Mouse (Mus musculus): ENCODE measurements around the gene Gldn. TPM values are rescaled to one million over a fixed set of nuclear protein-coding genes. Genes with fewer than 3 reads are reported as not detected.

Gene Gldn
- total and polyA plus RNA-seq, 3 experiments: 1.1 to 7.5 (median 5.5) TPM

Other genes starting within 250 kb of the Gldn start
- 1 to 10 TPM in 1 of 2 experiments, under 1 TPM in 1; 0.09 to 1.0 TPM for gene Tnfaip8l3, start 218.1 kb upstream of the Gldn start, total RNA-seq (2021)
- 0.04 and 0.06 TPM in 2 replicates for gene Tnfaip8l3, start 218.1 kb upstream of the Gldn start, polyA plus RNA-seq (2012; rRNA removed)
- not detected for gene Cyp19a1, start 18.4 kb upstream of the Gldn start, total RNA-seq (2021)
- gene Cyp19a1, start 18.4 kb upstream of the Gldn start, polyA plus RNA-seq (2012; rRNA removed): not detected in 2 replicates
- gene Dmxl2, start 215.1 kb downstream of the Gldn start, total RNA-seq (2021): 10 to 100 TPM; 15.0 to 15.9 TPM
- 0.81 and 1.5 TPM in 2 replicates for gene Dmxl2, start 215.1 kb downstream of the Gldn start, polyA plus RNA-seq (2012; rRNA removed)

All from adrenal gland, adult 2 months (tissue).